Mouse (Mus musculus) small intestine, adult 2 months (tissue): ENCODE measurements around the gene Osbpl2.
A peak's percentile ranks its signal among the peaks of the same experiment; 100 is the strongest.

ENCODE experiments used
- CTCF ChIP-seq: fragments of 200-500 bp; IDR thresholded peaks from 2 replicates; pipeline ENCODE4 v1.5.1; 2012; ENCODE audit warnings: low read depth, mild to moderate bottlenecking, control low read depth, inconsistent platforms, low read length, moderate library complexity, mixed read lengths; ENCODE audit not compliant: insufficient replicate concordance, insufficient read length; ENCODE audit errors: extremely low read depth
- POLR2A ChIP-seq: fragments of 200-500 bp; IDR thresholded peaks from 2 replicates; pipeline ENCODE4 v1.6.1; 2012; ENCODE audit warnings: low read depth, mild to moderate bottlenecking, control low read depth, inconsistent platforms, low read length, moderate library complexity

GRCm38 (mm10) chr2:180212255-180212654 lies 93.1 kb downstream of the Osbpl2 start:
- TF ChIP-seq CTCF (peak; percentile 26; the same call in 1 of the 2 replicates), POLR2A (no peak)
